Mouse (Mus musculus): ENCODE measurements at regions not wholly inside any gene's neighbourhood (a gene's known extent, or its start where the extent isn't known, plus 50 kb on each side); places are given as distances from the start of the nearest gene placed in this dataset.
"Not testable (repeated sequence)": the region's sequence is repeated elsewhere in the genome, so short reads cannot be mapped to it uniquely, and the experiment has no call there.

DNA sequence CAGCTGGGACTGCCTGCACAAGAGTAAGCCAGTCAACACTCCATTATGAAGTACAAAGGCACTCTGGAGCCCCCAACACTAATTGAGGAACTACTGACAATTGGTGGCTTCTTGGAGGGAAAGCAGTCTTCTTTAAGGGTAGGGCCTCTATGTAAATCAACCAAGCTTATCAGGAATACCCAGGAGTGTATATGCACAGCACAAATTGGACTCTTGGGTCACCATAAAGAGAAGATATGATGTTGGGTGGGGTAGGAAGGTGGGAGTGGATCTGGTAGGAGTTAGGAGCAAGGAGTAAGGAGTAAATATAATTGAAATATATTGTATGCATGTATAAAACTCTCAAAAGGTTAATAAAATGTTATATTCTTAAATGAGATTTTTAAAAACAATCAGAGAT is 587.7 kb downstream of the Pdcd6ip start:
- H3K4me3 ChIP-seq = no peak overlapping the region
- no peaks in the 10 kb centered on the region for H3K4me1 ChIP-seq (replicated peaks)
- H3K36me3 ChIP-seq = no peaks in the 10 kb centered on the region
- no peak overlapping the region for H3K27ac ChIP-seq
- H3K9me3 ChIP-seq = no peaks in the 10 kb centered on the region
- H3K27me3 ChIP-seq (ENCODE audit: insufficient read depth, poor library complexity, severe bottlenecking) = no peaks in the 10 kb centered on the region
- no peak for DNase-seq (ENCODE audit: low spot score)

DNA sequence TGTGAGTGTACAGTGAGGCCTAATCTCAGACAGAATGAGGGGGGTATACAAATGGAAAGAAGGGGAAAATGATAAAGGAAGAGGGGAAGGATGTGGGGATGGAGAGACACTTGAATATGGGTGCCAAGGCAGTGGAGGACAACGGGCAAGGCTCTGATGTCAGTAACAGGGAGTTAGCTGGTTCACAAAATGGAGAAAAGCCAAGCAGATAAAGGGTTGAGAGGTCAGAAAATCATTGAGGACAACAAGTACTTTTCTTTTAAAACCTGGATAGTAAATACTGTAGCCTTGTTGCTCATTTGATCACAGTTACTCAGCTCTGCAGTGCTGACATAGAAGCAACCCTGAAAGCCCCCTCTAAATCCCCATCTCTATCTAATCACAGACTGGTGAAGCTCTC is 588.3 kb downstream of the Pdcd6ip start:
- no peaks in the 10 kb centered on the region for H3K4me1 ChIP-seq (replicated peaks)
- no peak for DNase-seq (ENCODE audit: low spot score)
- H3K36me3 ChIP-seq = no peaks in the 10 kb centered on the region
- H3K4me3 ChIP-seq = no peak overlapping the region
- H3K9me3 ChIP-seq = no peaks in the 10 kb centered on the region
- H3K27ac ChIP-seq = no peak overlapping the region
- WGBS = 81% methylated on average over 1 of the region's 1 CpGs
- H3K27me3 ChIP-seq (ENCODE audit: insufficient read depth, poor library complexity, severe bottlenecking) = no peaks in the 10 kb centered on the region

DNA sequence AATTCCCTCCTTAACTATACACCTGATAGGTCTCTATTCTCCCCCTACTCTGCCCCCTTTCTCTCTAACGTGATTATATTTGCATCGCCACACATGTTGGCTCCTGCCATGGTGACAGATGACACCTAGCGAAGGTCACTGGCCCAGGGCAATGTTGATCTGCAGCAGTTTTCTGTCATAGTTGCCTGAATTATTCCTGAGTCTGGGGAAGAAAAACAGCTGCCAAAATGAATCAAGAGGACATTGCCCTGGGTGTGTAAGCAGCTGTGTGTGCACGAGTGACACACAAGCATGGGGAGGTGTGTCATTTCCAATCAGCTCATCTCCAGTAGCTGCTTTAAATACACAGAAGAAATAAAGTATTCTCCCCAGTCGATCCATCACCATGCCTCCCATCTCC is 592.5 kb downstream of the Pdcd6ip start:
- no peak overlapping the region for H3K4me3 ChIP-seq
- H3K4me1 ChIP-seq (replicated peaks) = peaks cover 10% of the 10 kb centered on the region
- no peaks in the 10 kb centered on the region for H3K9me3 ChIP-seq
- no peak overlapping the region for H3K27ac ChIP-seq
- WGBS = 71% methylated on average over 5 of the region's 5 CpGs
- no peak for DNase-seq (ENCODE audit: low spot score)
- H3K27me3 ChIP-seq (ENCODE audit: insufficient read depth, poor library complexity, severe bottlenecking) = no peaks in the 10 kb centered on the region
- no peaks in the 10 kb centered on the region for H3K36me3 ChIP-seq

DNA sequence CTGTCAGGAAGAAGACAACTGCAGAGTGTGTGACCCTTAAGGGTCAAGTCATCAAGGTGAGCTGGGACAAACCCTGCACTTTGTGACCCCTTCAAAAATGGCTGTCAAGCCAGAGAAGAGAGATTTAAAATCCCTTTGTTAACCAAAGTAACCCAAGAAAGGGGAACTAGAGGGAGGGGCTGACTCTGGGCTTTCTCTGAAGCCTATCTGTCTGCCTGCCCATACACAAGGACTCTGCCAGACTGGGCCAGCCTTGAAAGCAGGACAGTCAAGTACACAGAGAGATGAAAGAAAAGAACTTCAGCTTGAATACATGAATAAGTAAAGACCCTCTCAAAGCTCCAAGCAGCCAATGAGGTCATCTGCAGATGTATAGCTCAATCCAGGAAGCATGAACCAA is 595.3 kb downstream of the Pdcd6ip start:
- Histone ChIP-seq H3K4me3 (no peak overlapping the region), H3K9me3 (no peaks in the 10 kb centered on the region), H3K27ac (no peak overlapping the region), H3K36me3 (no peaks in the 10 kb centered on the region), H3K4me1 (replicated peaks) (peaks cover 10% of the 10 kb centered on the region), H3K27me3 (ENCODE audit: insufficient read depth, poor library complexity, severe bottlenecking) (no peaks in the 10 kb centered on the region)
- peak; percentile 16 for DNase-seq (ENCODE audit: low spot score)

DNA sequence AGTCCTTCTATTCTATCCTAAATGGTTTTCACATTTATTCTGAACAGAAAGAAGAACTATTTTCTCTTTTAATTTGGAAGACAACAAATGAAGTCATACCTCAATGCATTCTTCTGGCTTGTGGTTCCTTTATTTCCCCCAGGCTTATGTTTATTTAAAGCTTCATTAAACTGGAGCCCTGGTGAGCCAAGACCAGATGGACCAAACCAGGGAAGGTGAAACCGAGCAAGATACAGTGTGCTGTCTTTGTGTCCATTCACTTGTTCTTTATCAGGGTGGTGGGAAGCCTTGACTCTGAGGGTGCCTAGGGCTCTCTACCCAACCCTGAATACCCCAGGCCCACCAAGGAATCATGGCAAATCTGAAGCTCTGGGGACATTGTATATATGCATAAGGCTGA is 606.3 kb downstream of the Pdcd6ip start:
- H3K27ac ChIP-seq = no peak overlapping the region
- 84% methylated on average over 1 of the region's 1 CpGs for WGBS
- H3K27me3 ChIP-seq (ENCODE audit: insufficient read depth, poor library complexity, severe bottlenecking) = no peaks in the 10 kb centered on the region
- no peaks in the 10 kb centered on the region for H3K36me3 ChIP-seq
- H3K9me3 ChIP-seq = 0 out of 2 replicates have a peak, but pooled peaks cover 2% of the 10 kb centered on the region
- H3K4me1 ChIP-seq (replicated peaks) = no peaks in the 10 kb centered on the region
- no peak for DNase-seq (ENCODE audit: low spot score)
- H3K4me3 ChIP-seq = no peak overlapping the region

DNA sequence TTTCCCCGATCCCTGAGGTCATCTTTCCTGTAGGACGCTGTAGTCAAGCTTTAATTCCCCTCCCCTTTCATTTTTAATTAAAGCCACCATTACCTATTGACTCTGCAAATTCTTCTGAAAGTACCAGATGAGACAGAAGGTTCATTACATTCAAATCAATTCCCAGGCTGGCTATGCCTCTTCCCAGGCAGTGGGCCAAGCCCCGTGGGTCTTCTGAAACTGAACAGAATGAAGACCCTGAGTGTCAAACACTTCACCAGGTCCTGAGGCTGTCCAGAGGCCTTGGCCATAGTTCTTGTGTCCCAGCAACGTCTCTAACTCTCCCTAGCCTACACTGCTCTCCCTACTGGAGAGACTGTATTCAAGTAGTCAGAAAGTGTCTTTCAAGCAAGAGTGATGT is 607.4 kb downstream of the Pdcd6ip start:
- Histone ChIP-seq H3K27me3 (ENCODE audit: insufficient read depth, poor library complexity, severe bottlenecking) (no peaks in the 10 kb centered on the region), H3K27ac (no peak overlapping the region), H3K4me1 (replicated peaks) (no peaks in the 10 kb centered on the region), H3K9me3 (0 out of 2 replicates have a peak, but pooled peaks cover 2% of the 10 kb centered on the region), H3K36me3 (no peaks in the 10 kb centered on the region), H3K4me3 (no peak overlapping the region)
- DNase-seq (ENCODE audit: low spot score) = no peak
- 80% methylated on average over 4 of the region's 4 CpGs for WGBS

DNA sequence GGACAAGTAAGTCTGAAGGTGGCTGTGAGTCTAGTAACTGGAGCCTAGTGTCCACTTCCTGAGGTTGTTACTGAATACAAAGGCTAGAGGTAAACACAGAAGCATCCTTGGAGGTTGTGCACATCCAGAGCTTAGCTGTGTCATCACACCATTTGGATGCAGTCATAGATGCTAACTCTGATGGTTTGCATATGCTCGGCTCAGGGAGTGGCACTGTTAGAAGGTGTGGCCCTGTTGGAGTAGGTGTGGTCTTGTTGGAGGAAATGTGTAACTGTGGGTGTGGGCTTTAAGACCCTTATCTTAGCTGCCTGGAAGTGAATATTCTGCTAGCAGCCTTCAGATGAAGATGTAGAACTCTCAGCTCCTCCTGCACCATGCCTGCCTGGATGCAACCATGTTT is 612.6 kb downstream of the Pdcd6ip start:
- not testable (repeated sequence) for H3K4me1 ChIP-seq (replicated peaks); H3K27me3 ChIP-seq (ENCODE audit: insufficient read depth, poor library complexity, severe bottlenecking); H3K27ac ChIP-seq; H3K36me3 ChIP-seq; H3K4me3 ChIP-seq; DNase-seq (ENCODE audit: low spot score); H3K9me3 ChIP-seq
- WGBS = 90% methylated on average over 1 of the region's 1 CpGs

DNA sequence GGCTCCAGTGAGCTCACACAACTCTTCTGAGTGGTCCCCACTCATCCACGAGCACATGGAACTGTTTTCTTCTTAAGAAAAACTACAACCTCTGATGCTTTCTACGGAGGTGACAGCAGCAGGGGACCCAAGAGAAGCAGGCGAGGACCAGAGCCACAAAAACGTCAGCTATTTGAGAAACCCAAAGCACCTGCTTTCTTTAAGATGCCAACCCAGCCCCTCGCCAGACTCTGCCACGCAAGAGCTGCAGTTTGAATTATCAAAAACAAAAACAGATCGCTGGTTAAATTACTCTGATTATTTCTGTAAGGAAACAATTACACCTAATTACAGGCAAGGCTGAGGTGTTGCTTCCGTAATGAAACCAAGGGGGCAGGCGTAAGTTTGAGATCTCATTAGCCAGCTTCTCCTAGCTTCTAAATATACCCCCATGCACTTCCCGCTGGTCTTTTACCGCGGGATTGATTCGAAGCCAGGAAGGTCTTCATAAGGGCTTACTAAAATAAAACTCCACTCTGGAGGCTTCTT is 614.1 kb downstream of the Pdcd6ip start:
- no peak overlapping the region for H3K27ac ChIP-seq
- no peaks in the 10 kb centered on the region for H3K4me1 ChIP-seq (replicated peaks)
- WGBS = 83% methylated on average over 13 of the region's 13 CpGs
- DNase-seq (ENCODE audit: low spot score) = no peak
- no peaks in the 10 kb centered on the region for H3K36me3 ChIP-seq
- no peak overlapping the region for H3K4me3 ChIP-seq
- H3K9me3 ChIP-seq = 0 out of 2 replicates have a peak, but pooled peaks cover 2% of the 10 kb centered on the region
- no peaks in the 10 kb centered on the region for H3K27me3 ChIP-seq (ENCODE audit: insufficient read depth, poor library complexity, severe bottlenecking)

DNA sequence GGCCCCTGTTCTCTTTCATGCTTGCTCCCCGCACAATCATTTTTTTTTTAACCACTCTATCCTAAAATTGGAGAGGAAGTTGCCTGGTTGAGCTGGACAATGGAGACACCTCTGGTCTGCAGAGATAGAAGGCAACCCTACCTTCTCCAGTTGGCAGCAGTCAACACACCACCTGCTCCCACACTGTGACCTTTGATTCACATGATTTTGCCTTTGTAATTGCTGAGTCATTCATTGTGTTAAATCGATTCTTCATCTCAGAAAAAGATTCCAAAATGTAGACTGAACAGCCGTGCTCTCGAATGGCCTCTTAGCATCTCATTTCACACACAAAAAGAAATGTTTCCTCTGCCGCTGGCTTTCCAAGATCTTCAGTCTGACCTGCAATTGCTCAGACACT is 616.2 kb downstream of the Pdcd6ip start:
- Histone ChIP-seq H3K36me3 (no peaks in the 10 kb centered on the region), H3K4me1 (replicated peaks) (no peaks in the 10 kb centered on the region), H3K27me3 (ENCODE audit: insufficient read depth, poor library complexity, severe bottlenecking) (no peaks in the 10 kb centered on the region), H3K27ac (no peak overlapping the region), H3K4me3 (no peak overlapping the region), H3K9me3 (no peaks in the 10 kb centered on the region)
- WGBS = 76% methylated on average over 5 of the region's 5 CpGs
- DNase-seq (ENCODE audit: low spot score) = no peak

DNA sequence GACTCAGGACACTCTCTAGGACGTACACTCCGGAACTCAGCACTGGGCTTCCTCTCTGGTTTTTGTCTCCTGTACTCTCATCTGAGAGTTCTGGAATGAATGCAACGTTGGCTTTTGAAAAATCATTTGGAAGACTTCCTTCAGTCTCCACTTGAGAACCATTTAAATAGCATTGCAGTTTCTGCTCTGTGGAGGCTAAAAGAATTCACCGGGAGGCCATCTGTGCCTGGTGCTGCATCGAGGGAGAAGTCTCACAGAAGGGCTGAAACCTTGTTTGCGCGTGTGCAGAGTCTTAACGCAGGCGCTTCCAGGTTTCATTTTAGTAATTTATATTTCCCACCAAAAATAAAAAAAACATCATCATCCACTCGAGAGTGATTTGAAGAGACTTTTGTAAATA is 620.3 kb downstream of the Pdcd6ip start:
- no peak for DNase-seq (ENCODE audit: low spot score)
- Histone ChIP-seq H3K4me1 (replicated peaks) (no peaks in the 10 kb centered on the region), H3K36me3 (no peaks in the 10 kb centered on the region), H3K4me3 (no peak overlapping the region), H3K27me3 (ENCODE audit: insufficient read depth, poor library complexity, severe bottlenecking) (no peaks in the 10 kb centered on the region), H3K9me3 (no peaks in the 10 kb centered on the region), H3K27ac (no peak overlapping the region)
- 92% methylated on average over 10 of the region's 10 CpGs for WGBS

DNA sequence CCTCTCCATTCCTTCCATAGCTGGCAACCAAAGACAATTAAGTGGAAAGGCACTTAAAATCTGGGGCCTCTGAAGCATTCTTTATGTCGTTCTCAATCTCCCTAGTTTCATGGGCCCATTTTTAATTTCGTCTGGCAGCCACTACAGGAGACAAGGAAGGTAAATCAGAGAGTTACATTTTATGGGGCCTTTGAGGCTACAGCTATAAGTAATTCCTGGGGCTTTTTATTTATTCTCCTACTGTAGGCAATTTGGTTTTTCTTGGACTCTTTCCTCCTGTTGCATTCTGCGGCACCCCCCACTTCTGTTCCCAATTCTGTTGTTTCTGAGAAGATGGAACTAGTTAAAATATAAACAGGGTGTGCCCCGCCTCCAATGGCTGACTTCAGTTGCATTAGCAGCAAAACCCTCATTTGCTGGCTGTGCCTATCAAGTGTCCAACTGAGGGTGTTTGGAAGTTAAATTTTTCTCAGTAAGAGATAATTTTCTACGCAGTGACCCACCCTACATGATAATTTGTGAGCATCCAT is 622.7 kb downstream of the Pdcd6ip start:
- Histone ChIP-seq H3K36me3 (no peaks in the 10 kb centered on the region), H3K27me3 (ENCODE audit: insufficient read depth, poor library complexity, severe bottlenecking) (no peaks in the 10 kb centered on the region), H3K27ac (no peak overlapping the region), H3K4me1 (replicated peaks) (no peaks in the 10 kb centered on the region), H3K9me3 (no peaks in the 10 kb centered on the region), H3K4me3 (no peak overlapping the region)
- WGBS = 84% methylated on average over 5 of the region's 5 CpGs
- no peak for DNase-seq (ENCODE audit: low spot score)

DNA sequence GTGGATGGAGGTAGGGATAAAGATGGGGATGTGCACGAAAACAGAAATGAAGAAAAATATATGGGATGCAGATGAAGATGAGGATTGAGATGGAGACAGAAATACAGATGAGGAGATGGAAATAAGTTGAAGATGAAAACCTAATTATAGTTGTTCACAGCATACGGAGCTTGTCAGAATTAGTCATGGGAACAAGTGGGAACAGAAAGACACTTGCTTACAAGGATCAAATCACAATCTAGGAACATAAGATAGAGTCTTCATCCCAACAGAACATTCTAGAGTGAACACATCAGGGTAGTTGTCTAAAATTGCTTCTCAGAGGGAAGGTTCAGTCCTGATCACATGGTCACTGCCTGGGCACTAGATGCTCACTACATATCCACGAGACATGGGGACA is 633.2 kb downstream of the Pdcd6ip start:
- DNase-seq (ENCODE audit: low spot score) = no peak
- 83% methylated on average over 3 of the region's 3 CpGs for WGBS
- peaks cover 3% of the 10 kb centered on the region; the same call in 1 of the 2 replicates for H3K9me3 ChIP-seq

DNA sequence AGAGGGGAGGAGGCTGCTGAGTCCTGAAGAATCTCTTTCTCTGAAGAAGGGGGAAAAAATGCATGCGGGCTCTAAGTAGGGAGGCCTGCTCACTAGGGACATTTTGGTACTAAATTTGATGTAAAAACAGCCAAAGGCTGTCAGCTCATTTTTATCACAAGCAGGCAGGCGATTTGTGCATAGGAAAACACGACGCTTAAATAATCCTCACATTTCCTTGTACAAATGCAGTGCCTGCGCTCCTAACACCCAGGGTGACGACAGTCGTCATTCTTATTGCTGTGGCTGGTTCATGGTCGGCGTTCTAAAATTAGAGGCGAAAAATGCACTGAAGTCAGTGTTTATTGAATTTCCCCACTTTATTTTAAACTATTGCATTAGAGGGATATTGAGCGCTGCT is 650.6 kb downstream of the Pdcd6ip start:
- 90% methylated on average over 11 of the region's 11 CpGs for WGBS
- Histone ChIP-seq H3K36me3 (no peaks in the 10 kb centered on the region), H3K4me1 (replicated peaks) (no peaks in the 10 kb centered on the region)

More for the DNA sequence above, 633.2 kb downstream of the Pdcd6ip start:
- no peaks in the 10 kb centered on the region for H3K4me1 ChIP-seq (replicated peaks)
- no peaks in the 10 kb centered on the region for H3K36me3 ChIP-seq
- no peak overlapping the region for H3K4me3 ChIP-seq
- no peaks in the 10 kb centered on the region for H3K27me3 ChIP-seq (ENCODE audit: insufficient read depth, poor library complexity, severe bottlenecking)
- no peak overlapping the region for H3K27ac ChIP-seq

DNA sequence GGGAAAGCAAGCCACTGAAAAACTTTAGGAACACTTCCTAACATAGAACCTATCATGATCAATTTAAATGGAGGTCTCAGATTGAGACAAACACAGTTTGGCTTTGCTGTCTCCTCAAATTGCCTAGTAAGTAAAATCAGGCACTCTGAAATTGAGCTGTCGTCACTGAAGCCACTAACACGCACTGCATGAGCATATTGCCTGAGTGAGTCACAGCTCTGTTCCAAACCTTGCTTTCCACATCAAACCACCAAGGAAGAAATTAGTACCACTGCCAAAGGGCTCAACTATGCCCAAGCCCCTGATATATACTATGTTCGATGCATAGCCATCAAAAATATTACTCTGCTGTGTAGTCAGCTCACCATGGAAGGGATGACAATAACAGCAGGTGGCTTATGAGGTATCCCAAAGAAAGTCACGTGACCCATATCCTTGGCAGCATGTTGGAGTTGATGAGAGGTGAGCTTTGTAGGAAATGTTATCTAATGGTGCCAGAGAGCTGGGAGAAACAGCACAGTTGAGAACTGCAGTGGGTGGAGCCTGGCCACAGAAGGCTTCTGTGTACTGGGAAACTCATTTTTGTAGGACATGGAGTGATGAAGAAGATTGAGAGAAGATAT is 663.4 kb downstream of the Pdcd6ip start:
- Histone ChIP-seq H3K9me3 (no peaks in the 10 kb centered on the region), H3K4me3 (no peak overlapping the region), H3K36me3 (no peaks in the 10 kb centered on the region), H3K27ac (no peak overlapping the region), H3K27me3 (ENCODE audit: insufficient read depth, poor library complexity, severe bottlenecking) (no peaks in the 10 kb centered on the region), H3K4me1 (replicated peaks) (no peaks in the 10 kb centered on the region)
- DNase-seq (ENCODE audit: low spot score) = no peak
- 86% methylated on average over 4 of the region's 4 CpGs for WGBS

More for the DNA sequence above, 650.6 kb downstream of the Pdcd6ip start:
- Histone ChIP-seq H3K27ac (no peak overlapping the region), H3K27me3 (ENCODE audit: insufficient read depth, poor library complexity, severe bottlenecking) (no peaks in the 10 kb centered on the region), H3K4me3 (no peak overlapping the region), H3K9me3 (no peaks in the 10 kb centered on the region)
- DNase-seq (ENCODE audit: low spot score) = no peak
